Comparison of ENCODE assay signal across 9 mouse cellular contexts in the genomic region with DNA sequence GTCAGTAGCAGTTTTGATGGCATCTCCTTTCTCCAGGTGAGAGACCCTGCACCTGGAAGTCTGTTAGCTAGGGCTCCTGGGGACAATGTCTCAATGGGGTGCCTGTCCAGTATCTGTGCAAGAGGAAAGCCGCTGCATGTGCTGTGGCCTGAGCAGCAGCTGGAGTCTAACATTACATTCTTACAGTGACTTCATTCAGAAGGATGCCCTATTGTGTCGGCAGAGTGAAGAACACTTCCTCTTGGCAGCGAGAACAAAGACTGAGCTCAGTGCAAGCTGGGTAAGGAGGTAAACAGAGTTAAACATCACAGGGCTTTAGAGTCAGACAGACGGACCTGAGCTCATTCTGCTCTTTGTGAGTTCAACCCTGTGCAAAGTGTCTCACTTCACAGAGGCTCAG.
DNase-seq lines count a peak whose midpoint lies in the region; ATAC-seq and TF ChIP-seq lines count a peak whose summit lies in the region.
"Had no signal": no experiment of that assay in that cellular context is flagged by ENCODE, and none has a peak within 500 bp of the region (broad histone marks: within the 10 kb centered on the region; RNA-seq: fewer than 3 reads in every experiment).

No protein-coding gene starts in this region.

- no peaks in the 10 kb centered on the region for H3K36me3 ChIP-seq in limb, embryonic 10.5 days
- no peaks in the 10 kb centered on the region for H3K36me3 ChIP-seq in midbrain, embryonic 16.5 days (ENCODE audit: control insufficient read depth, insufficient read depth, low read length)
- H3K36me3 ChIP-seq in liver, embryonic 11.5 days (ENCODE audit: control insufficient read depth, insufficient read depth, low read length), result no peaks in the 10 kb centered on the region
- H3K36me3 ChIP-seq: embryonic facial prominence, embryonic 15.5 days had no signal

- H3K9ac ChIP-seq in midbrain, embryonic 16.5 days (ENCODE audit: low read depth, low read length), result no peak overlapping the region
- no peak overlapping the region for H3K9ac ChIP-seq in liver, embryonic 11.5 days (ENCODE audit: low read depth, low read length)
- H3K9ac ChIP-seq: embryonic facial prominence, embryonic 15.5 days had no signal

- ATAC-seq in midbrain, embryonic 16.5 days, result 0 out of 2 replicates have a peak, but pooled peaks have one; percentile 32
- no peak for ATAC-seq in liver, embryonic 11.5 days (replicated peaks; ENCODE audit: low FRiP score)

- H3K4me1 ChIP-seq in limb, embryonic 10.5 days, result peaks cover 20% of the 10 kb centered on the region
- H3K4me1 ChIP-seq in midbrain, embryonic 16.5 days (ENCODE audit: control insufficient read depth, insufficient read depth, low read length), result peaks cover 2% of the 10 kb centered on the region; the same call in 1 of the 2 replicates
- no peaks in the 10 kb centered on the region for H3K4me1 ChIP-seq in liver, embryonic 11.5 days (replicated peaks; ENCODE audit: control insufficient read depth, insufficient read depth, low read length)

- H3K9me3 ChIP-seq in limb, embryonic 10.5 days (replicated peaks), result no peaks in the 10 kb centered on the region
- H3K9me3 ChIP-seq in midbrain, embryonic 16.5 days (replicated peaks; ENCODE audit: control insufficient read depth, low read length, poor library complexity, severe bottlenecking), result no peaks in the 10 kb centered on the region
- H3K9me3 ChIP-seq in liver, embryonic 11.5 days (ENCODE audit: control insufficient read depth, low read length), result no peaks in the 10 kb centered on the region
- H3K9me3 ChIP-seq: embryonic facial prominence, embryonic 15.5 days had no signal

- WGBS in limb, embryonic 10.5 days, result 42% methylated on average over 4 of the region's 4 CpGs
- 8% methylated on average over 4 of the region's 4 CpGs for WGBS in midbrain, embryonic 16.5 days
- WGBS in liver, embryonic 11.5 days, result 38% methylated on average over 4 of the region's 4 CpGs

- peak overlapping the region; percentile 25; the same call in 1 of the 2 replicates for H3K27ac ChIP-seq in layer of hippocampus, adult 2 months
- H3K27ac ChIP-seq in limb, embryonic 10.5 days, result peak overlapping the region; percentile 59; the same call in 1 of the 2 replicates
- no peak overlapping the region for H3K27ac ChIP-seq in midbrain, embryonic 16.5 days (ENCODE audit: low read length)
- H3K27ac ChIP-seq in liver, embryonic 11.5 days (ENCODE audit: low read depth, low read length), result no peak overlapping the region

- peak; percentile 42 for DNase-seq in embryo, embryonic 10.5 days (ENCODE audit: low spot score)
- DNase-seq in embryo, embryonic 11 days, result no peak
- no peak for DNase-seq in layer of hippocampus, adult 2 months (ENCODE audit: low spot score in 2 of 2)
- DNase-seq in layer of hippocampus, postnatal 14 days (ENCODE audit: low spot score in 2 of 2), result no peak
- DNase-seq in limb, embryonic 10.5 days (ENCODE audit: low spot score), result no peak
- DNase-seq in liver, embryonic 11.5 days (ENCODE audit: low spot score), result no peak
- no peak for DNase-seq in ovary, adult 18-20 months (ENCODE audit: low spot score)

- no peak overlapping the region for H3K4me2 ChIP-seq in midbrain, embryonic 16.5 days (ENCODE audit: low read length)
- no peak overlapping the region for H3K4me2 ChIP-seq in liver, embryonic 11.5 days
- H3K4me2 ChIP-seq: embryonic facial prominence, embryonic 15.5 days had no signal

- no peak overlapping the region for H3K4me3 ChIP-seq in layer of hippocampus, adult 2 months
- H3K4me3 ChIP-seq in limb, embryonic 10.5 days, result no peak overlapping the region
- no peak overlapping the region for H3K4me3 ChIP-seq in midbrain, embryonic 16.5 days (ENCODE audit: low read depth, low read length)
- no peak overlapping the region for H3K4me3 ChIP-seq in liver, embryonic 11.5 days (ENCODE audit: low read depth, low read length)
- H3K4me3 ChIP-seq: embryonic facial prominence, embryonic 15.5 days had no signal

- no peak for TF ChIP-seq CTCF in layer of hippocampus, adult 2 months (conservative IDR thresholded peaks at IDR 0.05)

- peaks cover 82% of the 10 kb centered on the region for H3K27me3 ChIP-seq in limb, embryonic 10.5 days (ENCODE audit: low read depth, poor library complexity, severe bottlenecking)
- H3K27me3 ChIP-seq in midbrain, embryonic 16.5 days (ENCODE audit: control insufficient read depth, insufficient read depth, low read depth, low read length), result no peaks in the 10 kb centered on the region
- H3K27me3 ChIP-seq in liver, embryonic 11.5 days (replicated peaks; ENCODE audit: control insufficient read depth, insufficient read depth, low read length), result no peaks in the 10 kb centered on the region
- H3K27me3 ChIP-seq: embryonic facial prominence, embryonic 15.5 days had no signal

Comparison
In these comparisons a context has a peak if more than half of its experiments do, and no peak if none do; other contexts are left out.
1. H3K27ac ChIP-seq: peak in layer of hippocampus, adult 2 months (single experiment) and limb, embryonic 10.5 days (single experiment); none in midbrain, embryonic 16.5 days (single experiment) and liver, embryonic 11.5 days (single experiment).